Comparison of ENCODE assay signal across 13 mouse cellular contexts in the genomic region with DNA sequence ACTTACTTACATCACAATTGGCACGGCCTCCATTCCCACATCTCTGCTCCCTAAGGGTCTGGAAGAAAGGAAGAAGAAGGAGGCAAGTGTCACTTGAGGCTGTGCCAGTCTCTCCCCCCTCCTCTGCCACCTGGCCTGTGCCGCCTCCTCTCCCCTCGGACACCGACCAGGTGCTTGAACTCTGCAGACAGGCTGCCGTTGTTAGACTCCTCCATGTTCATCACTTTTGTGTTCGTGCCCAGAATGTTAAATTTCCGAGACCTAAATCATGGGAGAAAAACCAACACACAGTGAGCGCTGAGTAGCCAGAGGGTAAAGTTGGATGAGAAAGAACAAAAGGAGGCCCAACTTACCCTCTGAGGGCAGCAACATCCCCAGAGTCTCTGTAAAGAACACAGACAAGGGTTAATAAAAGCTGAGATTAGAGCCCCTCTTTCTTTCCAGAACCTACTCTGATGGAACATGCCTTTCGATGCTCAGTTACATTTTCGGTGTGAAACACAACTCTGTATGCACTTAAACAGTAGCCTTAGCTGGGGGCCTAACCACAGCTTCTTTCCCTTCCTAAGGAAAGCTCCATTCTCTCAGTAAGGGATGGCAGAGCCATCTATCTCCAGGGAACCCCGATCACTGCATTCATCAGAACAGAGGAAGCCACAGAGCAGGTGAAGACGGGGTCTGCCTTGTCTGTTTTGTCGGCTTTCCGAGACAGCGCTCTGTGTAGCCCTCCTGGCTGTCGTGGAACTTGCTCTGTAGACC. TPM values are rescaled to one million over a fixed set of nuclear protein-coding genes. Genes with fewer than 3 reads are reported as not detected.
DNase-seq lines count a peak whose midpoint lies in the region; ATAC-seq lines count a peak whose summit lies in the region.
"Had no signal": no experiment of that assay in that cellular context is flagged by ENCODE, and none has a peak within 500 bp of the region (broad histone marks: within the 10 kb centered on the region; RNA-seq: fewer than 3 reads in every experiment).

No protein-coding gene starts in this region.

- 51% methylated on average over 15 of the region's 16 CpGs for WGBS in forebrain, embryonic 15.5 days
- WGBS in limb, embryonic 15.5 days = 77% methylated on average over 16 of the region's 16 CpGs

- no peaks in the 10 kb centered on the region for H3K27me3 ChIP-seq in forebrain, embryonic 15.5 days
- no peaks in the 10 kb centered on the region for H3K27me3 ChIP-seq in limb, embryonic 15.5 days
- H3K27me3 ChIP-seq: heart, embryonic 13.5 days; stomach, embryonic 15.5 days had no signal

- H3K4me1 ChIP-seq in forebrain, embryonic 15.5 days = peaks cover 27% of the 10 kb centered on the region
- no peaks in the 10 kb centered on the region; the same call in 1 of the 2 replicates for H3K4me1 ChIP-seq in limb, embryonic 15.5 days
- H3K4me1 ChIP-seq: stomach, embryonic 15.5 days had no signal

- ATAC-seq in forebrain, embryonic 15.5 days (replicated peaks) = no peak
- ATAC-seq in limb, embryonic 15.5 days (ENCODE audit: insufficient number of reproducible peaks, low FRiP score, low TSS enrichment, low read depth) = no peak

- DNase-seq in cerebellum, postnatal 10 days = peak; percentile 54 to 69
- no peak for DNase-seq in cerebellum, adult 9-11 months
- peak; percentile 64 for DNase-seq in A20 (ENCODE audit: low read depth, low spot score)
- no peak for DNase-seq in yolk sac, embryonic 10.5 days (ENCODE audit: low spot score)
- DNase-seq in adrenal gland, postnatal 4 days (ENCODE audit: low spot score in 2 of 2) = no peak
- no peak for DNase-seq in right cerebral cortex, adult 18-20 months
- DNase-seq: gastrocnemius, postnatal 14 days; kidney, postnatal 14 days; lung, embryonic 14.5 days had no signal

- H3K9ac ChIP-seq in forebrain, embryonic 15.5 days (replicated peaks) = no peak overlapping the region
- H3K9ac ChIP-seq in limb, embryonic 15.5 days = no peak overlapping the region
- H3K9ac ChIP-seq: heart, embryonic 13.5 days; lung, embryonic 14.5 days; stomach, embryonic 15.5 days had no signal

- no peak overlapping the region for H3K4me3 ChIP-seq in forebrain, embryonic 15.5 days
- H3K4me3 ChIP-seq in limb, embryonic 15.5 days = no peak overlapping the region
- H3K4me3 ChIP-seq: heart, embryonic 13.5 days; stomach, embryonic 15.5 days had no signal

- peak overlapping the region; percentile 56 for H3K27ac ChIP-seq in forebrain, embryonic 15.5 days (replicated peaks)
- H3K27ac ChIP-seq in limb, embryonic 15.5 days = peak overlapping the region; percentile 43; the same call in 1 of the 2 replicates
- H3K27ac ChIP-seq: heart, embryonic 13.5 days; stomach, embryonic 15.5 days had no signal

- H3K4me2 ChIP-seq in forebrain, embryonic 15.5 days (replicated peaks) = no peak overlapping the region
- no peak overlapping the region for H3K4me2 ChIP-seq in limb, embryonic 15.5 days
- H3K4me2 ChIP-seq: heart, embryonic 13.5 days; lung, embryonic 14.5 days; stomach, embryonic 15.5 days had no signal

- peaks cover 18% of the 10 kb centered on the region for H3K36me3 ChIP-seq in forebrain, embryonic 15.5 days
- peaks cover 81% of the 10 kb centered on the region for H3K36me3 ChIP-seq in limb, embryonic 15.5 days

- H3K9me3 ChIP-seq in forebrain, embryonic 15.5 days = no peaks in the 10 kb centered on the region
- no peaks in the 10 kb centered on the region for H3K9me3 ChIP-seq in limb, embryonic 15.5 days
- H3K9me3 ChIP-seq: stomach, embryonic 15.5 days had no signal

RNA-seq across cellular contexts. Expression of gene Stat5a, which starts 39.5 kb away (rescaled TPM):
- 0.71 and 1.0 TPM in 2 replicates for polyA plus RNA-seq in forebrain, embryonic 15.5 days (2015; fragmentation: Nextera tagmentation; extraction: Ambion mirVana)
- 9.4 and 12.0 TPM in 2 replicates for polyA plus RNA-seq in limb, embryonic 15.5 days (2015; fragmentation: Nextera tagmentation; extraction: Ambion mirVana)
- 10 to 100 TPM; 34.1 to 42.1 TPM for total RNA-seq in adrenal gland, postnatal 4 days (2021)

RNA-seq across cellular contexts. Expression of gene Stat3, which starts 40.7 kb away (rescaled TPM):
- 31.1 and 32.3 TPM in 2 replicates for polyA plus RNA-seq in forebrain, embryonic 15.5 days (2015; fragmentation: Nextera tagmentation; extraction: Ambion mirVana)
- polyA plus RNA-seq in limb, embryonic 15.5 days (2015; fragmentation: Nextera tagmentation; extraction: Ambion mirVana) = 72.9 and 85.2 TPM in 2 replicates
- total RNA-seq in adrenal gland, postnatal 4 days (2021) = 10 to 100 TPM; 72.8 to 74.9 TPM

RNA-seq across cellular contexts. Expression of gene Stat5b, which starts 48.1 kb away (rescaled TPM):
- polyA plus RNA-seq in forebrain, embryonic 15.5 days (2015; fragmentation: Nextera tagmentation; extraction: Ambion mirVana) = 11.4 and 13.3 TPM in 2 replicates
- 23.4 and 25.5 TPM in 2 replicates for polyA plus RNA-seq in limb, embryonic 15.5 days (2015; fragmentation: Nextera tagmentation; extraction: Ambion mirVana)
- 10 to 100 TPM; 68.2 to 68.7 TPM for total RNA-seq in adrenal gland, postnatal 4 days (2021)

Comparison
In these comparisons a context has a peak if more than half of its experiments do, and no peak if none do; other contexts are left out.
1. DNase-seq: peak in cerebellum, postnatal 10 days (2 of 2) and A20 (single experiment); none in cerebellum, adult 9-11 months (single experiment), yolk sac, embryonic 10.5 days (single experiment), adrenal gland, postnatal 4 days (0 of 2) and right cerebral cortex, adult 18-20 months (single experiment).